Mouse (Mus musculus): ENCODE results near the gene Sbf2. TPM values are rescaled to one million over a fixed set of nuclear protein-coding genes. Genes with fewer than 3 reads are reported as not detected.

Sbf2 gene
- total and polyA plus RNA-seq, 3 experiments = 1.3 to 4.4 TPM; not detected in 1

DNA sequence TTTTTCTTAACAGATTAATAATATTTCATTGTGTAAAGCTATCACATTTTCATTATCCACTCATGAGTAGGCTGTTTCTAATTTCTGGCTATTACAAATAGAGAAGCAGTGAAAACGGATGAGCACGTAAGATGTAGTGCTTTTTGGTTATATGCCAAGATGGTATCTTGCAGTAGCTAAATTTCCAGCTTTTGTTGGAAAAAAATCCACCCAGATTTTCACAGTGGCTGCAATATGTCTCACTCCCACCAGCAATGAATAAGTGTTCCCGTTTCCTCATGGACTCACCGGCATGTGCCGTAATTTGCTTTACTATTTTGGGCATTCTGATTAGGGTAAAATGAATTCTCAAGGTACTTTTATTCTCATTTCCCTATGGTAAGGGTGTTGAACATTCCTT lies 129.7 kb downstream of the Sbf2 start:
- Histone ChIP-seq H3K79me2 (ENCODE audit: control insufficient read depth, insufficient read depth, low read length, poor library complexity) (no peaks in the 10 kb centered on the region), H3K27me3 (ENCODE audit: control insufficient read depth in 1 of 2, insufficient read depth in 2 of 2, low read length in 2 of 2) (no peaks in the 10 kb centered on the region), H3K9ac (ENCODE audit: control insufficient read depth, low read depth, low read length, poor library complexity, severe bottlenecking) (no peak overlapping the region), H3K4me1 (ENCODE audit: control insufficient read depth in 1 of 2, insufficient read depth in 2 of 2, low read length in 2 of 2) (no peaks in the 10 kb centered on the region), H3K27ac (ENCODE audit: control insufficient read depth, low read depth, low read length) (no peak overlapping the region), H3K4me3 (ENCODE audit: control insufficient read depth in 1 of 2, insufficient read depth in 1 of 2, low read depth in 2 of 2, low read length in 2 of 2) (no peak overlapping the region), H3K36me3 (ENCODE audit: control insufficient read depth in 1 of 2, insufficient read depth in 2 of 2, low read length in 2 of 2) (no peaks in the 10 kb centered on the region), H3K9me3 (replicated peaks; ENCODE audit: insufficient read depth, low read length) (no peaks in the 10 kb centered on the region)
- TF ChIP-seq JUND (IDR thresholded peaks at IDR 0.05; ENCODE audit: low read depth, low read length) = no peak
- DNase-seq (ENCODE audit: low read depth, low spot score) = no peak

DNA sequence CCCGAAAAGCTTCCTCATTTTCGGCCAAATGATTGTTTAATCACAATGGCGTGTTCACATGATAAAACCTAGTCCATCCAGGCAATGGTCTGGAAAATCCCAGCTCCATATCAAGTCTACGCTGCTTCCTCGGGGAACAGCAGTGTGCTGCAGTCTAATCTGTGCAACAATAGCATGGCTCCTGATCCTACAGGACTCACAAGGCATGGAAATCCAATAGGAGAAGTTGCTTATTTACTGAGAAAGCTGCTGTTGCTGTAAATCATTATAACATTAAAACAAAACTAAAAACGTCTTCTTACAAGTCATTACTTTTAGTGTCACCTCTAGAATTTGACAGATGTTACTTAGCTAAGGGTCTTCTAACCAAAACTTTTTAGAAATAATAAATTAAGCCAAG lies 143.7 kb downstream of the Sbf2 start:
- H3K4me3 ChIP-seq (ENCODE audit: control insufficient read depth in 1 of 2, insufficient read depth in 1 of 2, low read depth in 2 of 2, low read length in 2 of 2) = no peak overlapping the region
- H3K27me3 ChIP-seq (ENCODE audit: control insufficient read depth in 1 of 2, insufficient read depth in 2 of 2, low read length in 2 of 2) = no peaks in the 10 kb centered on the region; a peak in 1 of 4 replicates
- no peak for DNase-seq (ENCODE audit: low read depth, low spot score)
- no peaks in the 10 kb centered on the region for H3K36me3 ChIP-seq (ENCODE audit: control insufficient read depth in 1 of 2, insufficient read depth in 2 of 2, low read length in 2 of 2)
- H3K79me2 ChIP-seq (ENCODE audit: control insufficient read depth, insufficient read depth, low read length, poor library complexity) = no peaks in the 10 kb centered on the region
- no peaks in the 10 kb centered on the region for H3K4me1 ChIP-seq (ENCODE audit: control insufficient read depth in 1 of 2, insufficient read depth in 2 of 2, low read length in 2 of 2)
- H3K9ac ChIP-seq (ENCODE audit: control insufficient read depth, low read depth, low read length, poor library complexity, severe bottlenecking) = no peak overlapping the region
- TF ChIP-seq TAL1 (IDR thresholded peaks at IDR 0.05; ENCODE audit: low read length) (no peak), MAZ (IDR thresholded peaks at IDR 0.05; ENCODE audit: low read depth, low read length) (no peak), ELF1 (IDR thresholded peaks at IDR 0.05; ENCODE audit: low read depth, low read length) (no peak), MAX (IDR thresholded peaks at IDR 0.05; ENCODE audit: low read length) (no peak), MEF2A (IDR thresholded peaks at IDR 0.05; ENCODE audit: extremely low read depth, insufficient replicate concordance, low read depth, low read length, poor library complexity, severe bottlenecking) (no peak), JUND (IDR thresholded peaks at IDR 0.05; ENCODE audit: low read depth, low read length) (no peak), HCFC1 (IDR thresholded peaks at IDR 0.05; ENCODE audit: low read depth, low read length) (no peak), ETS1 (IDR thresholded peaks at IDR 0.05; ENCODE audit: low read depth, low read length) (no peak), MYB (IDR thresholded peaks at IDR 0.05; ENCODE audit: low read depth, low read length) (no peak), SIN3A (IDR thresholded peaks at IDR 0.05; ENCODE audit: low read length) (no peak)
- H3K27ac ChIP-seq (ENCODE audit: control insufficient read depth, low read depth, low read length) = no peak overlapping the region
- no peaks in the 10 kb centered on the region for H3K9me3 ChIP-seq (replicated peaks; ENCODE audit: insufficient read depth, low read length)

DNA sequence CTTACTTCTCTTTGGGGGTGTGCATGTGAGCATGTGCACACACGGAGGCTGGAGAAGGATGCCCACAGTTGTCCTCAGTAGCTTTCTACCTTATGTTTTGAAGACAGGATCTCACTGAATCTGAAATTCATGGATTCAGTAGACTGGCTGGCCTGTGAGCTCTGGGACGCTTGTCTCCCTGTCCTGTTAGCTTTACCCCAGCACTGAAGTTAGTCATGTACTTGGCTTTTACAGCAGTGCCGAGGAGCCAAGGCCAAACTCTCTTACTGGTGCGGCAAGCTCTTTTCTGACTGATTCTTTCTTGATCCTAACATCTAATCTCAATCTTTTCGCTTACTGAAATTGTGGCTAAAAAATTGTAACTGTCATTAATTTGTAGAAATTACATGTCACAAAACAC lies 151.3 kb downstream of the Sbf2 start:
- Histone ChIP-seq H3K27ac (ENCODE audit: control insufficient read depth, low read depth, low read length) (no peak overlapping the region), H3K79me2 (ENCODE audit: control insufficient read depth, insufficient read depth, low read length, poor library complexity) (no peaks in the 10 kb centered on the region), H3K9ac (ENCODE audit: control insufficient read depth, low read depth, low read length, poor library complexity, severe bottlenecking) (no peak overlapping the region), H3K27me3 (ENCODE audit: control insufficient read depth in 1 of 2, insufficient read depth in 2 of 2, low read length in 2 of 2) (no peaks in the 10 kb centered on the region; a peak in 1 of 4 replicates), H3K9me3 (replicated peaks; ENCODE audit: insufficient read depth, low read length) (no peaks in the 10 kb centered on the region), H3K4me3 (ENCODE audit: control insufficient read depth in 1 of 2, insufficient read depth in 1 of 2, low read depth in 2 of 2, low read length in 2 of 2) (no peak overlapping the region), H3K36me3 (ENCODE audit: control insufficient read depth in 1 of 2, insufficient read depth in 2 of 2, low read length in 2 of 2) (no peaks in the 10 kb centered on the region), H3K4me1 (ENCODE audit: control insufficient read depth in 1 of 2, insufficient read depth in 2 of 2, low read length in 2 of 2) (no peaks in the 10 kb centered on the region)
- TF ChIP-seq KAT2A (conservative IDR thresholded peaks at IDR 0.05; ENCODE audit: low read depth, low read length) (no peak), ETS1 (IDR thresholded peaks at IDR 0.05; ENCODE audit: low read depth, low read length) (no peak), ZC3H11A (IDR thresholded peaks at IDR 0.05; ENCODE audit: low read depth, low read length) (no peak), JUND (IDR thresholded peaks at IDR 0.05; ENCODE audit: low read depth, low read length) (no peak), MAFK (IDR thresholded peaks at IDR 0.05; ENCODE audit: borderline replicate concordance, low read depth, low read length) (no peak), BHLHE40 (IDR thresholded peaks at IDR 0.05; ENCODE audit: borderline replicate concordance, low read depth, low read length) (no peak), USF2 (IDR thresholded peaks at IDR 0.05; ENCODE audit: borderline replicate concordance in 1 of 2, insufficient read depth in 1 of 2, low read depth in 1 of 2, low read length in 2 of 2) (no peak), SMC3 (IDR thresholded peaks at IDR 0.05; ENCODE audit: low read depth, low read length) (no peak), HCFC1 (IDR thresholded peaks at IDR 0.05; ENCODE audit: low read depth, low read length) (no peak), SIN3A (IDR thresholded peaks at IDR 0.05; ENCODE audit: low read length) (no peak), GATA1 (IDR thresholded peaks at IDR 0.05; ENCODE audit: low read depth, low read length) (no peak), TBP (IDR thresholded peaks at IDR 0.05; ENCODE audit: low read depth, low read length) (no peak), MXI1 (IDR thresholded peaks at IDR 0.05; ENCODE audit: low read depth, low read length) (no peak), RAD21 (IDR thresholded peaks at IDR 0.05; ENCODE audit: low read depth, low read length) (no peak), EP300 (IDR thresholded peaks at IDR 0.05; ENCODE audit: low read depth in 1 of 2, low read length in 2 of 2) (no peak), POLR2AphosphoS5 (IDR thresholded peaks at IDR 0.05; ENCODE audit: borderline replicate concordance, low read depth, low read length) (no peak), MAX (IDR thresholded peaks at IDR 0.05; ENCODE audit: low read length) (no peak), MEF2A (IDR thresholded peaks at IDR 0.05; ENCODE audit: extremely low read depth, insufficient replicate concordance, low read depth, low read length, poor library complexity, severe bottlenecking) (no peak)
- no peak for DNase-seq (ENCODE audit: low read depth, low spot score)
